Mouse (Mus musculus) heart, postnatal 0 days (tissue): ENCODE data around the gene Ptgis.

ENCODE experiments used
- CTCF ChIP-seq: IDR thresholded peaks from 2 replicates; pipeline ENCODE4 v1.5.1; 2016; ENCODE audit warnings: antibody characterized with exemption, control low read depth, low read depth
- EP300 ChIP-seq: IDR thresholded peaks from 2 replicates; pipeline ENCODE4 v1.6.1; 2016; ENCODE audit warnings: antibody characterized with exemption, low read depth

DNA sequence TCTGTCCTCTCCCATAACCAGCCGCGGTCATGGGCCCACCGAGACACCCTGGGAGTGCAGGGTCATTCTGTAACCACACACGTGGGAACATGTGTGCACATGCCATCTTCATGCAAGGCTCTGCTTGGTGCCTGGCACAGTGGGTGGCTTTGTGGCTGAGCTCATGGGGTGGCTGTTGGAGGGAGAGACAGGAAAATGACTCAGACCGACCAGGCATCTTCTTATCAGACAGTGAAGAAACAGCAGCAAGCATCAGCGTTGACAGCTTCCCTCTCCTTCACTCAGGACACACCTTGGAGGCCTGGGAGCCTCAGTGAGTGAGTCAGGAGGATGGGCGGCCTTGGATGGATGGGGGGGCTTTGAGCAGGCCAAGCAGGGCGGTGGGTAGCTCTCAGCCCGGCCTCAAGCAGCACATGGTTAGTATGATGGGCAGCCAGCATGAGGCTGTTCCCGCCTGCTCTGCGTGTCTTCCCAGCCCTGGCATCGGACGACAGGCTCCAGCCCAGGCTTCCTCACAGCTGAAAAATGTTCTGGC, 32.9 kb upstream of the Ptgis start:
- no peak for TF ChIP-seq EP300
- TF ChIP-seq CTCF = no peak
